Mouse (Mus musculus): Measurements from ENCODE around the gene Exosc3. TPM values are rescaled to one million over a fixed set of nuclear protein-coding genes. Genes with fewer than 3 reads are reported as not detected.
A peak's percentile ranks its signal among the peaks of the same experiment; 100 is the strongest.

Exosc3 gene
- polyA plus RNA-seq, 1 experiment from 2014 or later: 67.1 TPM

DNA sequence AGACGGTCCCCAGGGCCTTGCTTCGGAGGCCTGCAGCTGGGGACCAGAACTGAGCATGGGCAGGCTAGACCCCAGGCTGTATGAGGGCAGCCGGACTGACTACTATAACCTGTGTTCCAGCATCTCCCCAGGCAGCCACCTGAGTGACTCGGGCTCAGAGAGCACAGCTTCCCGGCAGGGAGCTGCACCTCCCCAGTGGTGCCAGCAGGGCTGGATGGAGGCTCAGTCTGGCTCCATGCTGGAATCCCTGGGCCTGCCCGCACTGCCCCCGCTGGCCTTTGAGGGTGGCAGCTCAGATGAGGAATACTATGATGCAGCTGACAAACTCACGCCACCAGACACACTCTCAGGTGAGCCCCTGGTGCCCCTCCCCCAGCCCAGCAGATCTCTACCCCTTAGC, 63.2 kb downstream of the Exosc3 start:
- H3K4me1 ChIP-seq: no peaks in the 10 kb centered on the region
- no peaks in the 10 kb centered on the region for H3K27me3 ChIP-seq
- H3K4me2 ChIP-seq (replicated peaks): no peak overlapping the region
- H3K4me3 ChIP-seq (replicated peaks): no peak overlapping the region
- no peaks in the 10 kb centered on the region for H3K36me3 ChIP-seq
- WGBS: 54% methylated on average over 8 of the region's 8 CpGs
- no peak for ATAC-seq (ENCODE audit: insufficient number of reproducible peaks, low FRiP score, low TSS enrichment, low read depth)
- H3K27ac ChIP-seq (replicated peaks): no peak overlapping the region
- no peak overlapping the region for H3K9ac ChIP-seq
- H3K9me3 ChIP-seq (replicated peaks): no peaks in the 10 kb centered on the region

DNA sequence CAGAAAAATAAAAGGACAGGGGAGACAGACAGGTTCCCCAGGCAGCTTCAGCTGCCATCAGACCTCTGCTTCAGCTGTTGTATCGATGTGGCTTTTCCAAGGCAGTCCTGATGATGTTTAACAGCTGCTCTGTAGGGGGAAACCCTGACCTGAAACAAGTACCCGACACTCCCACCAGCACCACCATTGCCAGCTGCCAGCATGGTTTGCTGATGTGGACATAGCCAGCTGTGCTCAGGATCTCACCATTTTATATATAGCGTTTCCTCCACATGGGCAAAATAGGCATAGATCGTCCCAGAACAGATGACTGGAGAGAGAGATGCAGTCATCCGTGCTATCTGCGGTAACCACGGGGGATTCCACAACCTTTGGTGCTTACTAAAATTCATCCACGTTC, 66.8 kb downstream of the Exosc3 start:
- 71% methylated on average over 8 of the region's 8 CpGs for WGBS
- no peaks in the 10 kb centered on the region for H3K36me3 ChIP-seq

DNA sequence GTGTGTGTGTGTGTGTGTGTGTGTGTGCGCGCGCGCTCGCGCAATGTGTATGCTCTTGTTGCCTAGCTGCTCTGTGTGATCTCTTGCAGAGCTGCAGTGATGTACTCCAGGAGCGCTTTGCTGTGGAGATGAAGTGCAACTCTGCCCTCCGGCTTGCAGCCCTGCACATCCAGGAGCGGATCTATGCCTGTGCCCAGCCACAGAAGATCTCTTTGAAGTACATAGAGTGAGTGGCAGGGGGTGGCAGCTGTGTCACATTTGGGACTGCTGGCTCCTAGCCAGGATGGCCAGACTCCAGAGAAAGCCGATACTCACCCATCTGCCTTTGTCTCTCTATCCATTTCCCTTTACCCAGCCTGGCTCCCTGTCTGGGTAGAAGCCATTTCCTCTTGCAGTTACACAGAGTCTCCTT, 71.5 kb downstream of the Exosc3 start:
- H3K4me2 ChIP-seq (replicated peaks): no peak overlapping the region
- H3K4me3 ChIP-seq (replicated peaks): no peak overlapping the region
- no peaks in the 10 kb centered on the region for H3K27me3 ChIP-seq
- H3K4me1 ChIP-seq: peaks cover 3% of the 10 kb centered on the region; the same call in 1 of the 2 replicates
- H3K36me3 ChIP-seq: no peaks in the 10 kb centered on the region
- no peaks in the 10 kb centered on the region for H3K9me3 ChIP-seq (replicated peaks)
- WGBS: 45% methylated on average over 10 of the region's 10 CpGs
- ATAC-seq (ENCODE audit: insufficient number of reproducible peaks, low FRiP score, low TSS enrichment, low read depth): peak; percentile 68
- H3K9ac ChIP-seq: no peak overlapping the region
- no peak overlapping the region for H3K27ac ChIP-seq (replicated peaks)

More for the DNA sequence above, 66.8 kb downstream of the Exosc3 start:
- H3K9me3 ChIP-seq (replicated peaks): no peaks in the 10 kb centered on the region
- H3K4me3 ChIP-seq (replicated peaks): no peak overlapping the region
- H3K4me1 ChIP-seq: peaks cover 3% of the 10 kb centered on the region; the same call in 1 of the 2 replicates
- H3K27me3 ChIP-seq: no peaks in the 10 kb centered on the region
- H3K9ac ChIP-seq: no peak overlapping the region
- ATAC-seq (ENCODE audit: insufficient number of reproducible peaks, low FRiP score, low TSS enrichment, low read depth): 0 out of 2 replicates have a peak, but pooled peaks have one; percentile 41
- H3K27ac ChIP-seq (replicated peaks): no peak overlapping the region
- H3K4me2 ChIP-seq (replicated peaks): no peak overlapping the region

DNA sequence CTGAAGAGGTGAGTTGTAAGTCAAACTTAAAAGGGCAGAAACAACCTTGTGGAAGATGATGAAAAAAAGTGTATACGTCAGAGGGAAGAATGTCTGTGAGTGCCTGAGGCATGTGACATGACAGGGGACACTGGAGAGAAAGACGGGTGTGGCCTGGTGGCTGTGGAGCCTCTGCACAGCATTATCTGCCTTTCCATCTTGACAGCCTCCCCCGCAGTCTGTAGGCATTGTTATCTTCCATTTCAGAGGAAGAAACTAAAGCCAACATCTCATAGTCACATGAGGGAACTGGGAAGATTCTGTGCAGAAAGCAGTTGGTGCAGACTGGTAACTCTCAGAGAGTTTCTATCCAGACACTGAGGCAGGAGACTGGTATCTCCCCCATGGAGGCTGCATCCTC, 74.6 kb downstream of the Exosc3 start:
- H3K4me2 ChIP-seq (replicated peaks): no peak overlapping the region
- H3K4me1 ChIP-seq: peaks cover 3% of the 10 kb centered on the region; the same call in 1 of the 2 replicates
- no peak for ATAC-seq (ENCODE audit: insufficient number of reproducible peaks, low FRiP score, low TSS enrichment, low read depth)
- no peak overlapping the region for H3K4me3 ChIP-seq (replicated peaks)
- no peaks in the 10 kb centered on the region for H3K36me3 ChIP-seq
- H3K27ac ChIP-seq (replicated peaks): no peak overlapping the region
- no peak overlapping the region for H3K9ac ChIP-seq
- no peaks in the 10 kb centered on the region for H3K9me3 ChIP-seq (replicated peaks)
- WGBS: 42% methylated on average over 3 of the region's 3 CpGs
- no peaks in the 10 kb centered on the region for H3K27me3 ChIP-seq

Other genes with a start within 250 kb of the Exosc3 start
- 192 and 221 TPM in 2 replicates for gene Tomm5, start 234.6 kb downstream of the Exosc3 start, polyA plus RNA-seq (2015; fragmentation: Nextera tagmentation; extraction: Ambion mirVana)
- gene Frmpd1, start 157.9 kb downstream of the Exosc3 start, polyA plus RNA-seq (2015; fragmentation: Nextera tagmentation; extraction: Ambion mirVana): 4.1 and 4.5 TPM in 2 replicates
- 17.0 and 18.0 TPM in 2 replicates for gene Trmt10b, start 45.6 kb downstream of the Exosc3 start, polyA plus RNA-seq (2015; fragmentation: Nextera tagmentation; extraction: Ambion mirVana)
- gene Dcaf10, start 631 bp downstream of the Exosc3 start, polyA plus RNA-seq (2015; fragmentation: Nextera tagmentation; extraction: Ambion mirVana): 13.7 and 15.3 TPM in 2 replicates
- 58.9 and 64.8 TPM in 2 replicates for gene Slc25a51, start 66.0 kb upstream of the Exosc3 start, polyA plus RNA-seq (2015; fragmentation: Nextera tagmentation; extraction: Ambion mirVana)
- gene Shb, start 189.7 kb upstream of the Exosc3 start, polyA plus RNA-seq (2015; fragmentation: Nextera tagmentation; extraction: Ambion mirVana): 9.1 and 9.9 TPM in 2 replicates

All from embryonic facial prominence, embryonic 15.5 days (tissue).